Mouse (Mus musculus): ENCODE results near the gene Mfng. TPM values are rescaled to one million over a fixed set of nuclear protein-coding genes. Genes with fewer than 3 reads are reported as not detected.
A peak's percentile ranks its signal among the peaks of the same experiment; 100 is the strongest.

The Mfng gene
- polyA plus RNA-seq, 1 experiment, result 15.7 TPM

- H3K27me3 ChIP-seq (replicated peaks; ENCODE audit: control insufficient read depth, insufficient read depth, low read length), result no peaks in the 10 kb centered on the region
- WGBS, result 40% methylated on average over 9 of the region's 9 CpGs
- DNase-seq, result no peak
- H3K4me3 ChIP-seq (ENCODE audit: insufficient read depth, low read depth, low read length), result peak overlapping the region; percentile 80
- TF ChIP-seq POLR2A (IDR thresholded peaks at IDR 0.05; ENCODE audit: low read depth, low read length) (no peak), CTCF (conservative IDR thresholded peaks at IDR 0.05; ENCODE audit: insufficient read depth, insufficient read length, low read depth, low read length) (no peak)
- peaks cover 49% of the 10 kb centered on the region for H3K4me1 ChIP-seq (ENCODE audit: control insufficient read depth, insufficient read depth, low read length)
- H3K27ac ChIP-seq (ENCODE audit: insufficient read depth, low read depth, low read length), result peak overlapping the region; percentile 93
- no peaks in the 10 kb centered on the region for H3K36me3 ChIP-seq (ENCODE audit: control insufficient read depth, insufficient read depth, low read length)
Measured at GRCm38 (mm10) chr15:78801571-78801970, 28.3 kb upstream of the Mfng start.

- DNase-seq, result no peak
- no peaks in the 10 kb centered on the region; the same call in 1 of the 2 replicates for H3K36me3 ChIP-seq (ENCODE audit: control insufficient read depth, insufficient read depth, low read length)
- no peak for TF ChIP-seq POLR2A (IDR thresholded peaks at IDR 0.05; ENCODE audit: low read depth, low read length)
- TF ChIP-seq CTCF (conservative IDR thresholded peaks at IDR 0.05; ENCODE audit: insufficient read depth, insufficient read length, low read depth, low read length), result no peak
- H3K4me3 ChIP-seq (ENCODE audit: insufficient read depth, low read depth, low read length), result no peak overlapping the region
- peaks cover 38% of the 10 kb centered on the region for H3K4me1 ChIP-seq (ENCODE audit: control insufficient read depth, insufficient read depth, low read length)
- H3K27me3 ChIP-seq (replicated peaks; ENCODE audit: control insufficient read depth, insufficient read depth, low read length), result no peaks in the 10 kb centered on the region
- no peak overlapping the region for H3K27ac ChIP-seq (ENCODE audit: insufficient read depth, low read depth, low read length)
- 38% methylated on average over 21 of the region's 21 CpGs for WGBS
Measured at GRCm38 (mm10) chr15:78799029-78799428, 25.8 kb upstream of the Mfng start.

- Histone ChIP-seq H3K4me3 (ENCODE audit: insufficient read depth, low read depth, low read length) (no peak overlapping the region), H3K27ac (ENCODE audit: insufficient read depth, low read depth, low read length) (no peak overlapping the region), H3K4me1 (ENCODE audit: control insufficient read depth, insufficient read depth, low read length) (peaks cover 34% of the 10 kb centered on the region), H3K36me3 (ENCODE audit: control insufficient read depth, insufficient read depth, low read length) (no peaks in the 10 kb centered on the region; the same call in 1 of the 2 replicates), H3K27me3 (replicated peaks; ENCODE audit: control insufficient read depth, insufficient read depth, low read length) (no peaks in the 10 kb centered on the region)
- 73% methylated on average over 8 of the region's 8 CpGs for WGBS
- DNase-seq, result no peak
- no peak for TF ChIP-seq POLR2A (IDR thresholded peaks at IDR 0.05; ENCODE audit: low read depth, low read length)
- TF ChIP-seq CTCF (conservative IDR thresholded peaks at IDR 0.05; ENCODE audit: insufficient read depth, insufficient read length, low read depth, low read length), result no peak
Measured at GRCm38 (mm10) chr15:78797060-78797329, 23.7 kb upstream of the Mfng start.

GRCm38 (mm10) chr15:78796196-78797059 lies 23.2 kb upstream of the Mfng start:
- Histone ChIP-seq H3K27me3 (replicated peaks; ENCODE audit: control insufficient read depth, insufficient read depth, low read length) (no peaks in the 10 kb centered on the region), H3K4me1 (ENCODE audit: control insufficient read depth, insufficient read depth, low read length) (peaks cover 34% of the 10 kb centered on the region), H3K4me3 (ENCODE audit: insufficient read depth, low read depth, low read length) (no peak overlapping the region), H3K36me3 (ENCODE audit: control insufficient read depth, insufficient read depth, low read length) (no peaks in the 10 kb centered on the region; the same call in 1 of the 2 replicates), H3K27ac (ENCODE audit: insufficient read depth, low read depth, low read length) (peak overlapping the region; percentile 48)
- TF ChIP-seq POLR2A (IDR thresholded peaks at IDR 0.05; ENCODE audit: low read depth, low read length), result no peak
- TF ChIP-seq CTCF (conservative IDR thresholded peaks at IDR 0.05; ENCODE audit: insufficient read depth, insufficient read length, low read depth, low read length), result no peak
- WGBS, result 26% methylated on average over 25 of the region's 25 CpGs
- peak; percentile 87 for DNase-seq

GRCm38 (mm10) chr15:78790990-78791389 lies 17.7 kb upstream of the Mfng start:
- 77% methylated on average over 12 of the region's 12 CpGs for WGBS
- TF ChIP-seq CTCF (conservative IDR thresholded peaks at IDR 0.05; ENCODE audit: insufficient read depth, insufficient read length, low read depth, low read length) (no peak), POLR2A (IDR thresholded peaks at IDR 0.05; ENCODE audit: low read depth, low read length) (no peak)
- Histone ChIP-seq H3K4me1 (ENCODE audit: control insufficient read depth, insufficient read depth, low read length) (peaks cover 38% of the 10 kb centered on the region), H3K4me3 (ENCODE audit: insufficient read depth, low read depth, low read length) (no peak overlapping the region), H3K36me3 (ENCODE audit: control insufficient read depth, insufficient read depth, low read length) (no peaks in the 10 kb centered on the region; the same call in 1 of the 2 replicates), H3K27ac (ENCODE audit: insufficient read depth, low read depth, low read length) (peak overlapping the region; percentile 45), H3K27me3 (replicated peaks; ENCODE audit: control insufficient read depth, insufficient read depth, low read length) (no peaks in the 10 kb centered on the region)
- no peak for DNase-seq

- H3K4me3 ChIP-seq (ENCODE audit: insufficient read depth, low read depth, low read length), result no peak overlapping the region
- peak; percentile 97 for DNase-seq
- 32% methylated on average over 4 of the region's 4 CpGs for WGBS
- H3K36me3 ChIP-seq (ENCODE audit: control insufficient read depth, insufficient read depth, low read length), result no peaks in the 10 kb centered on the region; the same call in 1 of the 2 replicates
- TF ChIP-seq CTCF (conservative IDR thresholded peaks at IDR 0.05; ENCODE audit: insufficient read depth, insufficient read length, low read depth, low read length), result no peak
- TF ChIP-seq POLR2A (IDR thresholded peaks at IDR 0.05; ENCODE audit: low read depth, low read length), result no peak
- H3K27ac ChIP-seq (ENCODE audit: insufficient read depth, low read depth, low read length), result peak overlapping the region; percentile 70
- H3K4me1 ChIP-seq (ENCODE audit: control insufficient read depth, insufficient read depth, low read length), result peaks cover 38% of the 10 kb centered on the region
- H3K27me3 ChIP-seq (replicated peaks; ENCODE audit: control insufficient read depth, insufficient read depth, low read length), result no peaks in the 10 kb centered on the region
Measured at GRCm38 (mm10) chr15:78790451-78790850, 17.2 kb upstream of the Mfng start.

- H3K36me3 ChIP-seq (ENCODE audit: control insufficient read depth, insufficient read depth, low read length), result no peaks in the 10 kb centered on the region; the same call in 1 of the 2 replicates
- H3K27me3 ChIP-seq (replicated peaks; ENCODE audit: control insufficient read depth, insufficient read depth, low read length), result no peaks in the 10 kb centered on the region
- WGBS, result 82% methylated on average over 13 of the region's 13 CpGs
- peak overlapping the region; percentile 70 for H3K27ac ChIP-seq (ENCODE audit: insufficient read depth, low read depth, low read length)
- no peak overlapping the region for H3K4me3 ChIP-seq (ENCODE audit: insufficient read depth, low read depth, low read length)
- no peak for TF ChIP-seq POLR2A (IDR thresholded peaks at IDR 0.05; ENCODE audit: low read depth, low read length)
- TF ChIP-seq CTCF (conservative IDR thresholded peaks at IDR 0.05; ENCODE audit: insufficient read depth, insufficient read length, low read depth, low read length), result no peak
- peaks cover 35% of the 10 kb centered on the region for H3K4me1 ChIP-seq (ENCODE audit: control insufficient read depth, insufficient read depth, low read length)
- peak; percentile 66 for DNase-seq
Measured at GRCm38 (mm10) chr15:78789721-78790323, 16.5 kb upstream of the Mfng start.

All from kidney, adult 2 months (tissue).